Mouse (Mus musculus): ENCODE data around the gene Scamp1. TPM values are rescaled to one million over a fixed set of nuclear protein-coding genes. Genes with fewer than 3 reads are reported as not detected.

Scamp1 gene
- polyA plus RNA-seq, 1 experiment from 2014 or later, result 37.1 TPM

- Histone ChIP-seq H3K4me3 (replicated peaks) (no peak overlapping the region), H3K9me3 (no peaks in the 10 kb centered on the region), H3K4me2 (no peak overlapping the region), H3K9ac (no peak overlapping the region), H3K27me3 (replicated peaks) (no peaks in the 10 kb centered on the region), H3K27ac (no peak overlapping the region), H3K36me3 (peaks cover 8% of the 10 kb centered on the region), H3K4me1 (no peaks in the 10 kb centered on the region)
- no peak for ATAC-seq (ENCODE audit: insufficient read depth, low FRiP score, low read depth)
- 53% methylated on average over 6 of the region's 6 CpGs for WGBS
These were observed 74.2 kb downstream of the Scamp1 start for GRCm38 (mm10) chr13:94211236-94212119.

- H3K36me3 ChIP-seq, result peaks cover 8% of the 10 kb centered on the region
- H3K4me2 ChIP-seq, result no peak overlapping the region
- H3K9ac ChIP-seq, result no peak overlapping the region
- H3K27me3 ChIP-seq (replicated peaks), result no peaks in the 10 kb centered on the region
- no peak for ATAC-seq (ENCODE audit: insufficient read depth, low FRiP score, low read depth)
- H3K4me3 ChIP-seq (replicated peaks), result no peak overlapping the region
- no peaks in the 10 kb centered on the region for H3K9me3 ChIP-seq
- H3K27ac ChIP-seq, result no peak overlapping the region
- no peaks in the 10 kb centered on the region for H3K4me1 ChIP-seq
These were observed 76.8 kb downstream of the Scamp1 start for GRCm38 (mm10) chr13:94208892-94209291.

- H3K27ac ChIP-seq, result no peak overlapping the region
- 94% methylated on average over 16 of the region's 16 CpGs for WGBS
- no peaks in the 10 kb centered on the region for H3K9me3 ChIP-seq
- H3K36me3 ChIP-seq, result peaks cover 8% of the 10 kb centered on the region
- no peak overlapping the region for H3K4me2 ChIP-seq
- H3K27me3 ChIP-seq (replicated peaks), result no peaks in the 10 kb centered on the region
- H3K4me1 ChIP-seq, result no peaks in the 10 kb centered on the region
- H3K4me3 ChIP-seq (replicated peaks), result no peak overlapping the region
- H3K9ac ChIP-seq, result no peak overlapping the region
- ATAC-seq (ENCODE audit: insufficient read depth, low FRiP score, low read depth), result no peak
These were observed 77.7 kb downstream of the Scamp1 start for GRCm38 (mm10) chr13:94207973-94208372.

GRCm38 (mm10) chr13:94205234-94205633 is 80.4 kb downstream of the Scamp1 start:
- 9% methylated on average over 6 of the region's 6 CpGs for WGBS
- no peak overlapping the region for H3K4me3 ChIP-seq (replicated peaks)
- peak; percentile 39; the same call in 1 of the 2 replicates for ATAC-seq (ENCODE audit: insufficient read depth, low FRiP score, low read depth)

GRCm38 (mm10) chr13:94199829-94200228 is 85.8 kb downstream of the Scamp1 start:
- WGBS, result 36% methylated on average over 8 of the region's 8 CpGs
- no peak for ATAC-seq (ENCODE audit: insufficient read depth, low FRiP score, low read depth)
- Histone ChIP-seq H3K27ac (no peak overlapping the region), H3K9me3 (no peaks in the 10 kb centered on the region), H3K4me2 (no peak overlapping the region), H3K27me3 (replicated peaks) (no peaks in the 10 kb centered on the region), H3K4me1 (no peaks in the 10 kb centered on the region), H3K36me3 (no peaks in the 10 kb centered on the region), H3K4me3 (replicated peaks) (no peak overlapping the region), H3K9ac (no peak overlapping the region)

More at GRCm38 (mm10) chr13:94205234-94205633, 80.4 kb downstream of the Scamp1 start:
- no peaks in the 10 kb centered on the region for H3K27me3 ChIP-seq (replicated peaks)
- no peak overlapping the region for H3K9ac ChIP-seq
- no peak overlapping the region for H3K4me2 ChIP-seq
- no peak overlapping the region for H3K27ac ChIP-seq
- peaks cover 8% of the 10 kb centered on the region for H3K36me3 ChIP-seq
- no peaks in the 10 kb centered on the region for H3K9me3 ChIP-seq
- H3K4me1 ChIP-seq, result no peaks in the 10 kb centered on the region

- Histone ChIP-seq H3K27me3 (replicated peaks) (no peaks in the 10 kb centered on the region), H3K9me3 (no peaks in the 10 kb centered on the region), H3K4me1 (no peaks in the 10 kb centered on the region), H3K9ac (no peak overlapping the region), H3K27ac (no peak overlapping the region), H3K36me3 (no peaks in the 10 kb centered on the region), H3K4me2 (no peak overlapping the region), H3K4me3 (replicated peaks) (no peak overlapping the region)
- 87% methylated on average over 6 of the region's 6 CpGs for WGBS
- ATAC-seq (ENCODE audit: insufficient read depth, low FRiP score, low read depth), result no peak
These were observed 87.0 kb downstream of the Scamp1 start for GRCm38 (mm10) chr13:94198616-94199015.

- Histone ChIP-seq H3K4me3 (replicated peaks) (no peak overlapping the region), H3K9ac (no peak overlapping the region), H3K36me3 (no peaks in the 10 kb centered on the region), H3K9me3 (no peaks in the 10 kb centered on the region), H3K4me1 (no peaks in the 10 kb centered on the region), H3K27me3 (replicated peaks) (no peaks in the 10 kb centered on the region), H3K4me2 (no peak overlapping the region), H3K27ac (no peak overlapping the region)
- ATAC-seq (ENCODE audit: insufficient read depth, low FRiP score, low read depth), result no peak
- WGBS, result 87% methylated on average over 4 of the region's 4 CpGs
These were observed 92.4 kb downstream of the Scamp1 start for GRCm38 (mm10) chr13:94193227-94193626.

- H3K9ac ChIP-seq, result no peak overlapping the region
- ATAC-seq (ENCODE audit: insufficient read depth, low FRiP score, low read depth), result no peak
- H3K4me3 ChIP-seq (replicated peaks), result no peak overlapping the region
- H3K27ac ChIP-seq, result 0 out of 2 replicates have a peak overlapping the region, but pooled peaks have one; percentile 12
- no peaks in the 10 kb centered on the region for H3K27me3 ChIP-seq (replicated peaks)
- H3K4me1 ChIP-seq, result no peaks in the 10 kb centered on the region
- no peaks in the 10 kb centered on the region for H3K9me3 ChIP-seq
- WGBS, result 84% methylated on average over 1 of the region's 1 CpGs
- H3K4me2 ChIP-seq, result no peak overlapping the region
- no peaks in the 10 kb centered on the region for H3K36me3 ChIP-seq
These were observed 95.3 kb downstream of the Scamp1 start for GRCm38 (mm10) chr13:94190386-94190785.

GRCm38 (mm10) chr13:94188200-94189086 is 97.2 kb downstream of the Scamp1 start:
- no peak overlapping the region for H3K4me3 ChIP-seq (replicated peaks)
- H3K9me3 ChIP-seq, result no peaks in the 10 kb centered on the region
- no peak overlapping the region for H3K4me2 ChIP-seq
- H3K4me1 ChIP-seq, result no peaks in the 10 kb centered on the region; the same call in 1 of the 2 replicates
- H3K36me3 ChIP-seq, result no peaks in the 10 kb centered on the region
- no peak overlapping the region for H3K27ac ChIP-seq
- ATAC-seq (ENCODE audit: insufficient read depth, low FRiP score, low read depth), result no peak
- H3K27me3 ChIP-seq (replicated peaks), result no peaks in the 10 kb centered on the region
- H3K9ac ChIP-seq, result no peak overlapping the region
- WGBS, result 67% methylated on average over 10 of the region's 10 CpGs

- Histone ChIP-seq H3K4me2 (no peak overlapping the region), H3K9me3 (no peaks in the 10 kb centered on the region), H3K4me1 (no peaks in the 10 kb centered on the region; the same call in 1 of the 2 replicates), H3K27ac (no peak overlapping the region), H3K9ac (no peak overlapping the region), H3K4me3 (replicated peaks) (no peak overlapping the region), H3K36me3 (no peaks in the 10 kb centered on the region), H3K27me3 (replicated peaks) (no peaks in the 10 kb centered on the region)
- 83% methylated on average over 5 of the region's 6 CpGs for WGBS
- no peak for ATAC-seq (ENCODE audit: insufficient read depth, low FRiP score, low read depth)
These were observed 100.0 kb downstream of the Scamp1 start for GRCm38 (mm10) chr13:94185631-94186030.

GRCm38 (mm10) chr13:94184726-94185456 is 100.8 kb downstream of the Scamp1 start:
- no peak for ATAC-seq (ENCODE audit: insufficient read depth, low FRiP score, low read depth)
- no peaks in the 10 kb centered on the region for H3K27me3 ChIP-seq (replicated peaks)
- H3K9ac ChIP-seq, result no peak overlapping the region
- no peak overlapping the region for H3K4me2 ChIP-seq
- WGBS, result 88% methylated on average over 10 of the region's 10 CpGs
- H3K27ac ChIP-seq, result no peak overlapping the region
- H3K9me3 ChIP-seq, result no peaks in the 10 kb centered on the region
- no peaks in the 10 kb centered on the region; the same call in 1 of the 2 replicates for H3K4me1 ChIP-seq
- no peak overlapping the region for H3K4me3 ChIP-seq (replicated peaks)
- no peaks in the 10 kb centered on the region for H3K36me3 ChIP-seq
